Mouse (Mus musculus): ENCODE results near the gene Pigu. TPM values are rescaled to one million over a fixed set of nuclear protein-coding genes. Genes with fewer than 3 reads are reported as not detected.

Gene Pigu
- polyA plus RNA-seq, 1 experiment = 44.1 TPM

- H3K9ac ChIP-seq (ENCODE audit: low read depth, poor library complexity, severe bottlenecking) = no peak overlapping the region
- H3K27me3 ChIP-seq (ENCODE audit: control insufficient read depth, insufficient read depth, low read length, poor library complexity, severe bottlenecking) = no peaks in the 10 kb centered on the region
- H3K4me3 ChIP-seq (ENCODE audit: low read depth, low read length) = no peak overlapping the region
- no peaks in the 10 kb centered on the region for H3K36me3 ChIP-seq (ENCODE audit: control insufficient read depth, insufficient read depth, low read length, poor library complexity, severe bottlenecking)
- H3K27ac ChIP-seq (ENCODE audit: insufficient read depth, low read length) = no peak overlapping the region
- peaks cover 2% of the 10 kb centered on the region for H3K4me1 ChIP-seq (ENCODE audit: control insufficient read depth, insufficient read depth, low read length)
- TF ChIP-seq CTCF (IDR thresholded peaks at IDR 0.05; ENCODE audit: low read depth, low read length) = no peak
- no peak for TF ChIP-seq POLR2A (IDR thresholded peaks at IDR 0.05; ENCODE audit: insufficient read depth, low read length)
- TF ChIP-seq EP300 (IDR thresholded peaks at IDR 0.05; ENCODE audit: insufficient read depth, low read depth, low read length) = no peak
- H3K9me3 ChIP-seq (replicated peaks; ENCODE audit: control insufficient read depth, insufficient read depth, low read length, poor library complexity, severe bottlenecking) = no peaks in the 10 kb centered on the region
Observed at GRCm38 (mm10) chr2:155318618-155319017, 38.6 kb downstream of the Pigu start.

GRCm38 (mm10) chr2:155313671-155314070 is 43.6 kb downstream of the Pigu start:
- Histone ChIP-seq H3K9ac (ENCODE audit: low read depth, poor library complexity, severe bottlenecking) (no peak overlapping the region), H3K27ac (ENCODE audit: insufficient read depth, low read length) (no peak overlapping the region), H3K36me3 (ENCODE audit: control insufficient read depth, insufficient read depth, low read length, poor library complexity, severe bottlenecking) (no peaks in the 10 kb centered on the region), H3K9me3 (replicated peaks; ENCODE audit: control insufficient read depth, insufficient read depth, low read length, poor library complexity, severe bottlenecking) (no peaks in the 10 kb centered on the region), H3K27me3 (ENCODE audit: control insufficient read depth, insufficient read depth, low read length, poor library complexity, severe bottlenecking) (no peaks in the 10 kb centered on the region), H3K4me3 (ENCODE audit: low read depth, low read length) (no peak overlapping the region), H3K4me1 (ENCODE audit: control insufficient read depth, insufficient read depth, low read length) (no peaks in the 10 kb centered on the region)
- TF ChIP-seq POLR2A (IDR thresholded peaks at IDR 0.05; ENCODE audit: insufficient read depth, low read length) = no peak
- TF ChIP-seq EP300 (IDR thresholded peaks at IDR 0.05; ENCODE audit: insufficient read depth, low read depth, low read length) = no peak
- no peak for TF ChIP-seq CTCF (IDR thresholded peaks at IDR 0.05; ENCODE audit: low read depth, low read length)

- no peak overlapping the region for H3K4me3 ChIP-seq (ENCODE audit: low read depth, low read length)
- H3K36me3 ChIP-seq (ENCODE audit: control insufficient read depth, insufficient read depth, low read length, poor library complexity, severe bottlenecking) = no peaks in the 10 kb centered on the region
- no peak overlapping the region for H3K9ac ChIP-seq (ENCODE audit: low read depth, poor library complexity, severe bottlenecking)
- no peaks in the 10 kb centered on the region for H3K4me1 ChIP-seq (ENCODE audit: control insufficient read depth, insufficient read depth, low read length)
- peaks cover 3% of the 10 kb centered on the region; the same call in 1 of the 2 replicates for H3K9me3 ChIP-seq (replicated peaks; ENCODE audit: control insufficient read depth, insufficient read depth, low read length, poor library complexity, severe bottlenecking)
- H3K27ac ChIP-seq (ENCODE audit: insufficient read depth, low read length) = peak overlapping the region; percentile 37; the same call in 1 of the 2 replicates
- no peaks in the 10 kb centered on the region for H3K27me3 ChIP-seq (ENCODE audit: control insufficient read depth, insufficient read depth, low read length, poor library complexity, severe bottlenecking)
- TF ChIP-seq CTCF (IDR thresholded peaks at IDR 0.05; ENCODE audit: low read depth, low read length) = peak; percentile 18
- TF ChIP-seq POLR2A (IDR thresholded peaks at IDR 0.05; ENCODE audit: insufficient read depth, low read length) = no peak
- TF ChIP-seq EP300 (IDR thresholded peaks at IDR 0.05; ENCODE audit: insufficient read depth, low read depth, low read length) = no peak
Observed at GRCm38 (mm10) chr2:155308936-155309592, 48.2 kb downstream of the Pigu start.

GRCm38 (mm10) chr2:155299563-155299962 is 57.7 kb downstream of the Pigu start:
- H3K27ac ChIP-seq (ENCODE audit: insufficient read depth, low read length) = no peak overlapping the region
- TF ChIP-seq CTCF (IDR thresholded peaks at IDR 0.05; ENCODE audit: low read depth, low read length) (no peak), POLR2A (IDR thresholded peaks at IDR 0.05; ENCODE audit: insufficient read depth, low read length) (no peak), EP300 (IDR thresholded peaks at IDR 0.05; ENCODE audit: insufficient read depth, low read depth, low read length) (no peak)
- H3K4me3 ChIP-seq (ENCODE audit: low read depth, low read length) = no peak overlapping the region
- H3K4me1 ChIP-seq (ENCODE audit: control insufficient read depth, insufficient read depth, low read length) = no peaks in the 10 kb centered on the region
- H3K36me3 ChIP-seq (ENCODE audit: control insufficient read depth, insufficient read depth, low read length, poor library complexity, severe bottlenecking) = no peaks in the 10 kb centered on the region
- H3K9me3 ChIP-seq (replicated peaks; ENCODE audit: control insufficient read depth, insufficient read depth, low read length, poor library complexity, severe bottlenecking) = peaks cover 2% of the 10 kb centered on the region; the same call in 1 of the 2 replicates
- no peaks in the 10 kb centered on the region for H3K27me3 ChIP-seq (ENCODE audit: control insufficient read depth, insufficient read depth, low read length, poor library complexity, severe bottlenecking)
- no peak overlapping the region for H3K9ac ChIP-seq (ENCODE audit: low read depth, poor library complexity, severe bottlenecking)

GRCm38 (mm10) chr2:155295453-155295852 is 61.8 kb downstream of the Pigu start:
- Histone ChIP-seq H3K9me3 (replicated peaks; ENCODE audit: control insufficient read depth, insufficient read depth, low read length, poor library complexity, severe bottlenecking) (no peaks in the 10 kb centered on the region), H3K9ac (ENCODE audit: low read depth, poor library complexity, severe bottlenecking) (no peak overlapping the region), H3K4me1 (ENCODE audit: control insufficient read depth, insufficient read depth, low read length) (no peaks in the 10 kb centered on the region), H3K36me3 (ENCODE audit: control insufficient read depth, insufficient read depth, low read length, poor library complexity, severe bottlenecking) (no peaks in the 10 kb centered on the region), H3K27me3 (ENCODE audit: control insufficient read depth, insufficient read depth, low read length, poor library complexity, severe bottlenecking) (no peaks in the 10 kb centered on the region), H3K27ac (ENCODE audit: insufficient read depth, low read length) (no peak overlapping the region), H3K4me3 (ENCODE audit: low read depth, low read length) (no peak overlapping the region)
- TF ChIP-seq POLR2A (IDR thresholded peaks at IDR 0.05; ENCODE audit: insufficient read depth, low read length) (no peak), EP300 (IDR thresholded peaks at IDR 0.05; ENCODE audit: insufficient read depth, low read depth, low read length) (no peak), CTCF (IDR thresholded peaks at IDR 0.05; ENCODE audit: low read depth, low read length) (no peak)

- Histone ChIP-seq H3K36me3 (ENCODE audit: control insufficient read depth, insufficient read depth, low read length, poor library complexity, severe bottlenecking) (no peaks in the 10 kb centered on the region), H3K27ac (ENCODE audit: insufficient read depth, low read length) (no peak overlapping the region), H3K27me3 (ENCODE audit: control insufficient read depth, insufficient read depth, low read length, poor library complexity, severe bottlenecking) (no peaks in the 10 kb centered on the region), H3K9ac (ENCODE audit: low read depth, poor library complexity, severe bottlenecking) (no peak overlapping the region), H3K4me1 (ENCODE audit: control insufficient read depth, insufficient read depth, low read length) (no peaks in the 10 kb centered on the region), H3K9me3 (replicated peaks; ENCODE audit: control insufficient read depth, insufficient read depth, low read length, poor library complexity, severe bottlenecking) (no peaks in the 10 kb centered on the region), H3K4me3 (ENCODE audit: low read depth, low read length) (no peak overlapping the region)
- no peak for TF ChIP-seq CTCF (IDR thresholded peaks at IDR 0.05; ENCODE audit: low read depth, low read length)
- TF ChIP-seq EP300 (IDR thresholded peaks at IDR 0.05; ENCODE audit: insufficient read depth, low read depth, low read length) = no peak
- TF ChIP-seq POLR2A (IDR thresholded peaks at IDR 0.05; ENCODE audit: insufficient read depth, low read length) = no peak
Observed at GRCm38 (mm10) chr2:155293946-155294345, 63.3 kb downstream of the Pigu start.
